Mouse (Mus musculus) hindbrain, embryonic 16.5 days (tissue): Measurements from ENCODE around the gene Nipal3. TPM values are rescaled to one million over a fixed set of nuclear protein-coding genes. Genes with fewer than 3 reads are reported as not detected.

Experiments
- ATAC-seq: fragments of 200-750 bp; cut with Nextera tagmentation; 2 replicates; pipeline ENCODE4 v1.8.0; 2017; ENCODE audit warnings: moderate TSS enrichment, moderate library complexity
- H3K27ac ChIP-seq: fragments of 300-500 bp; sonication (generic); 2 replicates; pipeline ENCODE4 v1.5.1; 2014; ENCODE audit warnings: low read depth, mild to moderate bottlenecking, control low read depth, low read length, moderate library complexity
- H3K27me3 ChIP-seq: fragments of 300-500 bp; sonication (generic); replicated peaks from 2 replicates; pipeline ENCODE4 v1.6.1; 2014; ENCODE audit warnings: low read length; ENCODE audit not compliant: control insufficient read depth, insufficient read depth
- H3K36me3 ChIP-seq: fragments of 300-500 bp; sonication (generic); 2 replicates; pipeline ENCODE4 v1.6.1; 2014; ENCODE audit warnings: mild to moderate bottlenecking, low read length, moderate library complexity, mixed read lengths; ENCODE audit not compliant: control insufficient read depth, insufficient read depth
- H3K4me1 ChIP-seq: fragments of 300-500 bp; sonication (generic); 2 replicates; pipeline ENCODE4 v1.6.1; 2014; ENCODE audit warnings: low read depth, low read length; ENCODE audit not compliant: control insufficient read depth, insufficient read depth
- H3K4me2 ChIP-seq: fragments of 300-500 bp; sonication (generic); 2 replicates; pipeline ENCODE4 v1.6.1; 2014; ENCODE audit warnings: mild to moderate bottlenecking, low read length, control low read depth, moderate library complexity
- H3K4me3 ChIP-seq: fragments of 300-500 bp; sonication (generic); 2 replicates; pipeline ENCODE4 v1.5.1; 2014; ENCODE audit warnings: mild to moderate bottlenecking, low read length, control low read depth, moderate library complexity
- H3K9ac ChIP-seq: fragments of 300-500 bp; sonication (generic); 2 replicates; pipeline ENCODE4 v1.6.1; 2014; ENCODE audit warnings: low read depth, mild to moderate bottlenecking, control low read depth, low read length, moderate library complexity
- H3K9me3 ChIP-seq: fragments of 300-500 bp; sonication (generic); 2 replicates; pipeline ENCODE4 v1.6.1; 2014; ENCODE audit warnings: mild to moderate bottlenecking, low read length, moderate library complexity; ENCODE audit not compliant: control insufficient read depth
- WGBS: fragments of 180-500 bp; shearing (Covaris S2); extraction: QIAGEN DNeasy Blood & Tissue Kit; methylation state at CpG from one replicate; pipeline ENCODE4 v1.1.7; 2014; 5-methylcytosine and 5-hydroxymethylcytosine counted together
- polyA plus RNA-seq: library from polyadenylated mRNA; unstranded; fragments of >200 nt; fragmentation: Nextera tagmentation; extraction: Ambion mirVana; gene quantifications from 2 replicates; pipeline ENCODE4 v1.2.1, GENCODE M21; 2015

The Nipal3 gene
- polyA plus RNA-seq, 1 experiment from 2014 or later: 10.7 TPM

GRCm38 (mm10) chr4:135453164-135453563, 41.7 kb downstream of the Nipal3 start:
- H3K4me1 ChIP-seq: peaks cover 4% of the 10 kb centered on the region; the same call in 1 of the 2 replicates
- 78% methylated on average over 6 of the region's 6 CpGs for WGBS
- H3K4me2 ChIP-seq: no peak overlapping the region
- no peak overlapping the region for H3K9ac ChIP-seq
- ATAC-seq: no peak
- H3K27ac ChIP-seq: no peak overlapping the region
- no peaks in the 10 kb centered on the region for H3K9me3 ChIP-seq
- H3K36me3 ChIP-seq: no peaks in the 10 kb centered on the region
- no peaks in the 10 kb centered on the region for H3K27me3 ChIP-seq
- H3K4me3 ChIP-seq: no peak overlapping the region

GRCm38 (mm10) chr4:135451360-135452015, 43.4 kb downstream of the Nipal3 start:
- Histone ChIP-seq H3K9me3 (no peaks in the 10 kb centered on the region; the same call in 1 of the 2 replicates), H3K27ac (no peak overlapping the region), H3K36me3 (no peaks in the 10 kb centered on the region), H3K9ac (no peak overlapping the region), H3K4me2 (peak overlapping the region; percentile 18; the same call in 1 of the 2 replicates), H3K4me3 (no peak overlapping the region), H3K4me1 (peaks cover 4% of the 10 kb centered on the region; the same call in 1 of the 2 replicates), H3K27me3 (no peaks in the 10 kb centered on the region)
- no peak for ATAC-seq
- 51% methylated on average over 16 of the region's 18 CpGs for WGBS

- H3K4me1 ChIP-seq: no peaks in the 10 kb centered on the region
- no peak overlapping the region for H3K4me3 ChIP-seq
- H3K27me3 ChIP-seq: no peaks in the 10 kb centered on the region
- ATAC-seq: no peak
- H3K9ac ChIP-seq: no peak overlapping the region
- no peaks in the 10 kb centered on the region for H3K36me3 ChIP-seq
- H3K9me3 ChIP-seq: no peaks in the 10 kb centered on the region; the same call in 1 of the 2 replicates
- H3K4me2 ChIP-seq: no peak overlapping the region
- H3K27ac ChIP-seq: no peak overlapping the region
- WGBS: 74% methylated on average over 5 of the region's 5 CpGs
These were observed 52.4 kb downstream of the Nipal3 start for GRCm38 (mm10) chr4:135442473-135442872.

GRCm38 (mm10) chr4:135439904-135440522, 54.8 kb downstream of the Nipal3 start:
- no peak overlapping the region for H3K9ac ChIP-seq
- WGBS: 66% methylated on average over 9 of the region's 9 CpGs
- no peak for ATAC-seq
- no peak overlapping the region for H3K4me2 ChIP-seq
- H3K4me3 ChIP-seq: no peak overlapping the region
- no peaks in the 10 kb centered on the region for H3K9me3 ChIP-seq
- no peaks in the 10 kb centered on the region for H3K36me3 ChIP-seq
- no peak overlapping the region for H3K27ac ChIP-seq
- no peaks in the 10 kb centered on the region for H3K27me3 ChIP-seq
- no peaks in the 10 kb centered on the region for H3K4me1 ChIP-seq

- Histone ChIP-seq H3K9me3 (no peaks in the 10 kb centered on the region), H3K27me3 (no peaks in the 10 kb centered on the region), H3K27ac (no peak overlapping the region), H3K36me3 (no peaks in the 10 kb centered on the region), H3K4me1 (peaks cover 5% of the 10 kb centered on the region), H3K4me3 (no peak overlapping the region), H3K9ac (peak overlapping the region; percentile 6; the same call in 1 of the 2 replicates), H3K4me2 (peak overlapping the region; percentile 24)
- peak; percentile 55; the same call in 1 of the 2 replicates for ATAC-seq
- WGBS: 5% methylated on average over 15 of the region's 15 CpGs
These were observed 55.6 kb downstream of the Nipal3 start for GRCm38 (mm10) chr4:135439188-135439647.

GRCm38 (mm10) chr4:135437924-135438323, 56.9 kb downstream of the Nipal3 start:
- no peak overlapping the region for H3K27ac ChIP-seq
- H3K36me3 ChIP-seq: no peaks in the 10 kb centered on the region
- no peak overlapping the region for H3K4me2 ChIP-seq
- ATAC-seq: no peak
- no peak overlapping the region for H3K9ac ChIP-seq
- peaks cover 7% of the 10 kb centered on the region for H3K4me1 ChIP-seq
- H3K9me3 ChIP-seq: no peaks in the 10 kb centered on the region
- H3K27me3 ChIP-seq: no peaks in the 10 kb centered on the region
- no peak overlapping the region for H3K4me3 ChIP-seq

GRCm38 (mm10) chr4:135436291-135436690, 58.5 kb downstream of the Nipal3 start:
- no peak for ATAC-seq
- 59% methylated on average over 13 of the region's 13 CpGs for WGBS
- Histone ChIP-seq H3K4me3 (no peak overlapping the region), H3K9me3 (no peaks in the 10 kb centered on the region), H3K9ac (no peak overlapping the region), H3K27ac (no peak overlapping the region), H3K4me1 (peaks cover 12% of the 10 kb centered on the region), H3K4me2 (no peak overlapping the region), H3K27me3 (no peaks in the 10 kb centered on the region), H3K36me3 (no peaks in the 10 kb centered on the region)

GRCm38 (mm10) chr4:135434395-135434789, 60.4 kb downstream of the Nipal3 start:
- WGBS: 23% methylated on average over 11 of the region's 11 CpGs
- peak; percentile 53 for ATAC-seq

More at GRCm38 (mm10) chr4:135434395-135434789, 60.4 kb downstream of the Nipal3 start:
- peak overlapping the region; percentile 80 for H3K9ac ChIP-seq
- H3K4me3 ChIP-seq: peak overlapping the region; percentile 89
- peaks cover 12% of the 10 kb centered on the region for H3K4me1 ChIP-seq
- H3K27ac ChIP-seq: peak overlapping the region; percentile 85
- H3K36me3 ChIP-seq: no peaks in the 10 kb centered on the region
- H3K9me3 ChIP-seq: no peaks in the 10 kb centered on the region
- H3K27me3 ChIP-seq: no peaks in the 10 kb centered on the region
- H3K4me2 ChIP-seq: peak overlapping the region; percentile 94
